Mouse (Mus musculus) spleen, adult 2 months (tissue): ENCODE results near the gene Rpgrip1l.

ENCODE experiments used
- CTCF ChIP-seq: fragments of 200-500 bp; IDR thresholded peaks from 2 replicates; pipeline ENCODE4 v1.5.1; 2011; ENCODE audit warnings: mild to moderate bottlenecking, inconsistent platforms; ENCODE audit not compliant: insufficient read depth, insufficient read length, insufficient replicate concordance; ENCODE audit errors: extremely low read depth
- POLR2A ChIP-seq: fragments of 200-500 bp; IDR thresholded peaks from 2 replicates; pipeline ENCODE4 v1.6.1; 2011; ENCODE audit warnings: low read depth, low read length, inconsistent platforms

GRCm38 (mm10) chr8:91357493-91358014, 44.5 kb upstream of the Rpgrip1l start:
- no peak for TF ChIP-seq CTCF
- TF ChIP-seq POLR2A: no peak
